Mouse (Mus musculus) colon, adult 2 months (tissue): ENCODE measurements around the gene Olfr646. TPM values are rescaled to one million over a fixed set of nuclear protein-coding genes. Genes with fewer than 3 reads are reported as not detected.

Source experiments
- polyA plus RNA-seq: library from polyadenylated mRNA; depleted of rRNA; stranded (reverse); fragments of >200 nt; gene quantifications from 2 replicates; pipeline ENCODE4 v1.2.3, GENCODE M21; 2012; rRNA removed

Olfr646 gene
- not detected in 2 replicates for polyA plus RNA-seq

GRCm38 (mm10) chr7:104104757-104104972, at the start of gene Olfr646:
Gene Olfr646, plus strand, starts transcription at chr7:104104873.

GRCm38 (mm10) chr7:104061345-104061744, 43.3 kb upstream of the Olfr646 start, which contains the start of gene 4930516K23Rik:
Gene 4930516K23Rik, minus strand, starts transcription at chr7:104061445.

GRCm38 (mm10) chr7:104071769-104072168, 32.9 kb upstream of the Olfr646 start, which contains the start of gene Olfr644:
Gene Olfr644, minus strand, starts transcription at chr7:104071869.

GRCm38 (mm10) chr7:104085365-104085764, 19.3 kb upstream of the Olfr646 start, which contains the start of gene Olfr645:
Gene Olfr645, minus strand, starts transcription at chr7:104085465.

GRCm38 (mm10) chr7:104129726-104130125, 25.1 kb downstream of the Olfr646 start, which contains the start of gene Ubqln5:
Gene Ubqln5, minus strand, starts transcription at chr7:104129826.

GRCm38 (mm10) chr7:104137305-104137704, 32.6 kb downstream of the Olfr646 start, which contains the start of gene Olfr643:
Gene Olfr643, minus strand, starts transcription at chr7:104137405.

GRCm38 (mm10) chr7:104143179-104143578, 38.5 kb downstream of the Olfr646 start, which contains the start of gene Ubqln3:
Gene Ubqln3, minus strand, starts transcription at chr7:104143279.

GRCm38 (mm10) chr7:104150456-104150855, 45.8 kb downstream of the Olfr646 start, which contains the start of gene Ubqlnl:
Gene Ubqlnl, minus strand, starts transcription at chr7:104150556.

Other genes with a start within 250 kb of the Olfr646 start
- not detected in 2 replicates for gene Olfr66, start 218.6 kb upstream of the Olfr646 start, polyA plus RNA-seq
- not detected in 2 replicates for gene Olfr64, start 210.4 kb upstream of the Olfr646 start, polyA plus RNA-seq
- not detected in 2 replicates for gene Olfr65, start 201.4 kb upstream of the Olfr646 start, polyA plus RNA-seq
- 0.12 TPM in 1 of 2 replicates, not detected in the other for gene Olfr631, start 176.0 kb upstream of the Olfr646 start, polyA plus RNA-seq
- gene Olfr632, start 170.5 kb upstream of the Olfr646 start, polyA plus RNA-seq = not detected in 2 replicates
- gene Olfr633, start 160.4 kb upstream of the Olfr646 start, polyA plus RNA-seq = not detected in 2 replicates
- not detected in 2 replicates for gene Olfr635, start 133.7 kb upstream of the Olfr646 start, polyA plus RNA-seq
- not detected in 2 replicates for gene Olfr638, start 106.1 kb upstream of the Olfr646 start, polyA plus RNA-seq
- gene Olfr639, start 87.6 kb upstream of the Olfr646 start, polyA plus RNA-seq = not detected in 2 replicates
- gene Olfr640, start 79.3 kb upstream of the Olfr646 start, polyA plus RNA-seq = not detected in 2 replicates
- gene Olfr641, start 69.4 kb upstream of the Olfr646 start, polyA plus RNA-seq = not detected in 2 replicates
- gene Olfr642, start 52.2 kb upstream of the Olfr646 start, polyA plus RNA-seq = not detected in 2 replicates
- not detected in 2 replicates for gene 4930516K23Rik, start 43.4 kb upstream of the Olfr646 start, polyA plus RNA-seq
- not detected in 2 replicates for gene Olfr644, start 33.0 kb upstream of the Olfr646 start, polyA plus RNA-seq
- gene Olfr645, start 19.4 kb upstream of the Olfr646 start, polyA plus RNA-seq = not detected in 2 replicates
- gene Ubqln5, start 25.0 kb downstream of the Olfr646 start, polyA plus RNA-seq = not detected in 2 replicates
- gene Olfr643, start 32.5 kb downstream of the Olfr646 start, polyA plus RNA-seq = not detected in 2 replicates
- not detected in 2 replicates for gene Ubqln3, start 38.4 kb downstream of the Olfr646 start, polyA plus RNA-seq
- gene Ubqlnl, start 45.7 kb downstream of the Olfr646 start, polyA plus RNA-seq = not detected in 2 replicates
- not detected in 2 replicates for gene Olfm5, start 60.0 kb downstream of the Olfr646 start, polyA plus RNA-seq
- gene Olfr648, start 78.5 kb downstream of the Olfr646 start, polyA plus RNA-seq = not detected in 2 replicates
- not detected in 2 replicates for gene Olfr649, start 91.1 kb downstream of the Olfr646 start, polyA plus RNA-seq
- 4.6 and 4.8 TPM in 2 replicates for gene Trim6, start 113.9 kb downstream of the Olfr646 start, polyA plus RNA-seq
- gene Trim34a, start 139.6 kb downstream of the Olfr646 start, polyA plus RNA-seq = 2.0 and 2.5 TPM in 2 replicates
- 0.21 TPM in 2 replicates for gene Trim5, start 183.2 kb downstream of the Olfr646 start, polyA plus RNA-seq
- gene Trim12a, start 210.6 kb downstream of the Olfr646 start, polyA plus RNA-seq = 2.3 TPM in 2 replicates
- 1.4 and 2.2 TPM in 2 replicates for gene Trim34b, start 224.6 kb downstream of the Olfr646 start, polyA plus RNA-seq
- 2.0 and 2.3 TPM in 2 replicates for gene Trim12c, start 248.5 kb downstream of the Olfr646 start, polyA plus RNA-seq